Mouse (Mus musculus): ENCODE data around the gene Slc1a3. TPM values are rescaled to one million over a fixed set of nuclear protein-coding genes. Genes with fewer than 3 reads are reported as not detected.
A peak's percentile ranks its signal among the peaks of the same experiment; 100 is the strongest.

The Slc1a3 gene
- polyA plus RNA-seq, 1 experiment from 2014 or later = 227 TPM

DNA sequence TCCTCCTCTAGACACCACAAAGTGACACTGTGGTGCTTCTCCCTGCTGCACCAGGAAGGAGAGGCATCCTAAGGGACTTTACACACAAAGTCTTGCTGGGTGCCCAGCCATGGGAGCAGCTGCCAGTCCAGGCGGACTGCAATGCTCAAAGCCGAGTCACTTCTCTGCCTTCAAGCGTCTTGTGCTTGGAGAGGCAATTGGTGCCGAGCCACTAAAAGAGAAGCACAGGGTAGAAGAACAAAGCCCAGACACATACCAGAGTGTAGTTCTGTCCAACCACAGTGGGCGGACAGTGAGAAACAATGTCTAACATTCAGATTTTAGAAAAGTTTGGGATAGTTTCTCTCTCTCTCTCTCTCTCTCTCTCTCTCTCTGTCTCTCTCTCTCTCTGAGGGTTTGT, 38.0 kb downstream of the Slc1a3 start:
- Histone ChIP-seq H3K4me3 (no peak overlapping the region), H3K9me3 (no peaks in the 10 kb centered on the region), H3K4me2 (no peak overlapping the region), H3K36me3 (no peaks in the 10 kb centered on the region), H3K9ac (no peak overlapping the region), H3K4me1 (replicated peaks) (no peaks in the 10 kb centered on the region), H3K27ac (replicated peaks) (no peak overlapping the region), H3K27me3 (no peaks in the 10 kb centered on the region)
- no peak for ATAC-seq (ENCODE audit: low FRiP score, low read depth)
- WGBS = 69% methylated on average over 5 of the region's 5 CpGs

GRCm38 (mm10) chr15:8667849-8668522, 42.6 kb downstream of the Slc1a3 start:
- WGBS = 90% methylated on average over 25 of the region's 25 CpGs
- ATAC-seq (ENCODE audit: low FRiP score, low read depth) = no peak
- no peak overlapping the region for H3K27ac ChIP-seq (replicated peaks)
- no peak overlapping the region for H3K4me2 ChIP-seq
- H3K9me3 ChIP-seq = no peaks in the 10 kb centered on the region
- no peaks in the 10 kb centered on the region for H3K27me3 ChIP-seq
- no peak overlapping the region for H3K4me3 ChIP-seq
- no peak overlapping the region for H3K9ac ChIP-seq
- peaks cover 11% of the 10 kb centered on the region for H3K4me1 ChIP-seq (replicated peaks)
- no peaks in the 10 kb centered on the region for H3K36me3 ChIP-seq

GRCm38 (mm10) chr15:8665675-8666350, 44.8 kb downstream of the Slc1a3 start:
- Histone ChIP-seq H3K4me3 (no peak overlapping the region), H3K27me3 (no peaks in the 10 kb centered on the region), H3K4me2 (no peak overlapping the region), H3K9ac (no peak overlapping the region), H3K27ac (replicated peaks) (no peak overlapping the region), H3K9me3 (no peaks in the 10 kb centered on the region), H3K36me3 (no peaks in the 10 kb centered on the region), H3K4me1 (replicated peaks) (peaks cover 20% of the 10 kb centered on the region)
- no peak for ATAC-seq (ENCODE audit: low FRiP score, low read depth)
- 89% methylated on average over 15 of the region's 15 CpGs for WGBS

GRCm38 (mm10) chr15:8663348-8664099, 47.0 kb downstream of the Slc1a3 start:
- Histone ChIP-seq H3K9ac (no peak overlapping the region), H3K27me3 (no peaks in the 10 kb centered on the region), H3K4me2 (peak overlapping the region; percentile 47), H3K9me3 (no peaks in the 10 kb centered on the region), H3K4me3 (peak overlapping the region; percentile 17; the same call in 1 of the 2 replicates), H3K27ac (replicated peaks) (peak overlapping the region; percentile 67), H3K36me3 (no peaks in the 10 kb centered on the region), H3K4me1 (replicated peaks) (peaks cover 33% of the 10 kb centered on the region)
- 42% methylated on average over 17 of the region's 17 CpGs for WGBS
- peak; percentile 62; the same call in 1 of the 2 replicates for ATAC-seq (ENCODE audit: low FRiP score, low read depth)

DNA sequence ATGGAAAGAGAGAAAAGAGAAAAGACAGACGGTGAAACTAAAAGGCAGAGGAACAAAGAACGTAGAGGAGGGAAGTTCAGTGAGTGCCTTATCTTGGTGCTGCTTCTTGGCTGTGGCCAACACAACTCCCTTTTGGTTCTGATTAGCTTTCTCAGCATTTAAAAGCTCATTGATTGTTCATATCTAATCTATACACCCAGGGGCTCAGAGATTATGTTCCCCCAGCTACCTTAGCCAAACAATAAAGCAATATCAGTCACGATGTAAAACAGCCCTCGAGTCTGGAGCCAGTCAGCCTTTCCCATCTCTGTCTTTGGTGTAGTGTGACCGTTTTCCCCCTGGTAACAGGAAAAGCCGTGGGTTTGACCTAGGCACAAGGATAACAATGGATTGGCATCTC, 48.7 kb downstream of the Slc1a3 start:
- H3K27me3 ChIP-seq = no peaks in the 10 kb centered on the region
- no peak overlapping the region for H3K9ac ChIP-seq
- no peaks in the 10 kb centered on the region for H3K36me3 ChIP-seq
- ATAC-seq (ENCODE audit: low FRiP score, low read depth) = no peak
- H3K9me3 ChIP-seq = no peaks in the 10 kb centered on the region
- no peak overlapping the region for H3K27ac ChIP-seq (replicated peaks)
- H3K4me2 ChIP-seq = no peak overlapping the region
- WGBS = 69% methylated on average over 6 of the region's 6 CpGs
- no peak overlapping the region for H3K4me3 ChIP-seq
- H3K4me1 ChIP-seq (replicated peaks) = peaks cover 39% of the 10 kb centered on the region

DNA sequence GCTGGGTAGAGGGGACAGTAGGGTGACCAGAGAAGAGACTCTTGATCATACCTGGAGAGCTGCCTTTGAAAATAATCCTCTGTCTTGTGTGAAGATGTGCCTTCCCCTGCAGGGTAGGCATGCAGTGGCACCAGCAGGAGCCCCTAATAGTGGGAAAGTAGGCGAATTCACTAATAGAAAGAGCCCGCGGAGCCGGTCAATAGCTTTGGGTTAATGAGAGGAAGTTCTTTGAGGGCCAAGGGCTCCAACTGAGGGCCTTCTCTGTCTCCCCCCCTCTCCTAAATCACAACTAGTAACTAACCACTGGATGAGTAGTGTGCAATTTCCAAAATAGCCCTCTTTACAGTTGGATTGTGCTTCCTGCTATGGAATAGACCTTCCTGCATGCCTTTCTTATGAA, 50.6 kb downstream of the Slc1a3 start:
- 13% methylated on average over 4 of the region's 4 CpGs for WGBS
- Histone ChIP-seq H3K36me3 (no peaks in the 10 kb centered on the region), H3K9me3 (no peaks in the 10 kb centered on the region), H3K27ac (replicated peaks) (peak overlapping the region; percentile 74), H3K9ac (no peak overlapping the region), H3K27me3 (no peaks in the 10 kb centered on the region), H3K4me1 (replicated peaks) (peaks cover 39% of the 10 kb centered on the region), H3K4me3 (no peak overlapping the region), H3K4me2 (no peak overlapping the region)
- no peak for ATAC-seq (ENCODE audit: low FRiP score, low read depth)

DNA sequence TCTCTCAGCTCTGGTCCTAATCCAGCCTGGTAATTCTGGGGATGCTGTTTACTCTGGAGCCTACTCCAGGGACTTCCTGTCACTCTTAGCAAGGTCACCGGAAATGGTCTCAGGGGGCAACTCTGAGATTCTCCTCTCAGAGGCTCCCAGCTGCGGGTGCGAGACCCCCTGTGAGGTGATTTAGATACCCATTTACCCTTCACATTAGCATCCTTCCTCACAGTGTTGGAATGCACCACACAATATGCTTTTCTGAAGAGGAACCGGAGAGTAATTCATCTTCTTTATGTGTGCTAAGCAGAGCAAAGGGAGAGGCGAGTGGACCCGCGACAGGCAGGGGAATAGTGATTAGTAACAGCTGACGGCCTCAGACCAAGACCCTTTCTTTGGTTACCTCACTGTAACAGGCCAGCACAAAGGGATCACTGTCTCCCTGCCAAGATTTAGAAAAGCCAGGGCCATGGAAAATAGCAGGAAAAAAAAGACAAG, 51.0 kb downstream of the Slc1a3 start:
- H3K36me3 ChIP-seq = no peaks in the 10 kb centered on the region
- no peaks in the 10 kb centered on the region for H3K27me3 ChIP-seq
- H3K27ac ChIP-seq (replicated peaks) = peak overlapping the region; percentile 74
- no peaks in the 10 kb centered on the region for H3K9me3 ChIP-seq
- H3K4me3 ChIP-seq = no peak overlapping the region
- peak overlapping the region; percentile 2; the same call in 1 of the 2 replicates for H3K4me2 ChIP-seq
- peaks cover 39% of the 10 kb centered on the region for H3K4me1 ChIP-seq (replicated peaks)
- H3K9ac ChIP-seq = no peak overlapping the region
- 6% methylated on average over 8 of the region's 8 CpGs for WGBS
- peak; percentile 91 for ATAC-seq (ENCODE audit: low FRiP score, low read depth)

DNA sequence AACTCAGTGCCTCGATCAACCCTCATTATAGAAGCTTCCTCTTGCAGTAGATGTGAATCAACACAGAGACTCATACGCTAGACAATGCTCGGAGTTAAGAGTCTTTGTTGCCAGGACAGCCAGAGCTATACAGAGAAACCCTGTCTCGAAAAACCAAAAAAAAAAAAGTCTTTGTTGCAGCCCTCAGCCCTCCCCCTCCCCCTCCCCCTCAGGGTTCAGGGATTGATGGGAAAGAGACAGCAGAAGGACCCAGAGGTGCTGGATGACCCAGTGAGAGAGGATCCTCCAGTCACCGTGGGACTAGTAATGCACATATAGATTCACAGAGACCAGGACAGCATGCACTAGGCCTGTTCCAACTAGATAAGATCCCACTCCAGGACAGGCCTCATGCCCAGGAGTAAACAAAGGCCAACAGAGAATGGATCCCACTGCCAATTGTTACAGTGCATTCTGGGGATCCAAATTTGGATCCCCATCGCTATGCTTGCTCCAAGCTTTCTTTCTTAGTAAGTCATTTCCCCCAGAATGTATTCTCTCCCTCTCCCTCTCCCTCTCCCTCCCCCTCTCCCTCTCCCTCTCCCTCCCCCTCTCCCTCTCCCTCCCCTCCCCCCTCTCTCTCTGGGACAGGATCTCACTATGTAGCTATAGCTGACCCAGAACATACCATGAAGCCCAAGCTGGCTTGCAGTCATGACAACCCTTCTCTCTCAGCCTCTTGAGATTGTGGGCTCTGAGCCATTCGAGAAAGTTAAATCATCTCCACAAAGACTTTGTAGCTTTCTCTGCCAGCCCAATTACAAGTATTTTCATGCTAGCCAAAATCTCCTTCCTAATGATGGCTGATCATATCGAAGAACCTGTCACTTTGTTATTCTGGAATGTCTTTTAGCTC, 52.2 kb downstream of the Slc1a3 start:
- Histone ChIP-seq H3K4me2 (no peak overlapping the region), H3K9ac (no peak overlapping the region), H3K9me3 (no peaks in the 10 kb centered on the region), H3K27ac (replicated peaks) (peak overlapping the region; percentile 74), H3K27me3 (no peaks in the 10 kb centered on the region), H3K4me3 (no peak overlapping the region), H3K36me3 (no peaks in the 10 kb centered on the region), H3K4me1 (replicated peaks) (peaks cover 32% of the 10 kb centered on the region)
- ATAC-seq (ENCODE audit: low FRiP score, low read depth) = no peak
- 49% methylated on average over 8 of the region's 8 CpGs for WGBS

DNA sequence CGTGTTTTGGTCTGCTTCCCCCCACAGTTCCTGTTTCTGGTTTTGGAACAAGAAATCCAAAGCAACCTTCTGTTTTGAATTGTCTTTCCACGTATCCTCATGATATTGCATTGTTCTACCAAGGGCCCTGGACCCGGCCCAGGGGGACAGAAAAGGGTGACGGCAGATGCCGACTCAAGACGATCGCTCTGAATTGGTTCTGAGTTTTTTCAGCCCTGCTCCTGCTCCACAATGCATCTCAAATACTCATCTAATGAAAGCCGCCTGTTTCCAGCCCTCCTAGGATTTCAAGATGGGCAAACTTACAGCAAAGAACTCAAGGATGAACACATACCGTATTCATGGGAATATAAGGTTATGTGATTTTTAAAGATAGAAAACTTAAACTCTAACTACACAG, 55.3 kb downstream of the Slc1a3 start:
- WGBS = 63% methylated on average over 9 of the region's 9 CpGs
- Histone ChIP-seq H3K36me3 (no peaks in the 10 kb centered on the region), H3K27ac (replicated peaks) (no peak overlapping the region), H3K9me3 (no peaks in the 10 kb centered on the region), H3K4me2 (no peak overlapping the region), H3K4me3 (no peak overlapping the region), H3K9ac (no peak overlapping the region), H3K27me3 (no peaks in the 10 kb centered on the region), H3K4me1 (replicated peaks) (peaks cover 19% of the 10 kb centered on the region)
- no peak for ATAC-seq (ENCODE audit: low FRiP score, low read depth)

DNA sequence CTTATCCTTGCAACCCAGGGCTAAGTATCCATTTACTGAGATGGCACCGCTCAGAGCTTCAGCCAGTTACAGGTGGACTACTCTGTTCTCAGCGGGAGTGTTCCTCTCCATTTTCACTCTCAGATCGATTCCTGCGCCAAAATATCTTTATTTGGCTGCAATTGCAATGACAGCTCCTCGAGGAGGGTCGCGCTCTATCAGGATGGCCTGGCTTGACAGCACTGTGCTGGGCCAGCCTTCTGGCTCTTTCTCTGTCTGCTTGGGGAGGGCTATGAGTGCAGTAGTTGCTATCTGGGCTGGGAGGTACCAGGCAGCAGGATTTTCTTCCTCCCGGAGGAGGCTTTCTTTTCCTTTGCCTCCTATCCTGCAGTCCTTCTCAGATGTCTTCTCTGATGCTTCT, 57.9 kb downstream of the Slc1a3 start:
- Histone ChIP-seq H3K4me1 (replicated peaks) (no peaks in the 10 kb centered on the region), H3K27me3 (no peaks in the 10 kb centered on the region), H3K9ac (no peak overlapping the region), H3K4me3 (no peak overlapping the region), H3K27ac (replicated peaks) (no peak overlapping the region), H3K9me3 (no peaks in the 10 kb centered on the region), H3K36me3 (no peaks in the 10 kb centered on the region), H3K4me2 (no peak overlapping the region)
- WGBS = 85% methylated on average over 8 of the region's 8 CpGs
- peak; percentile 48; the same call in 1 of the 2 replicates for ATAC-seq (ENCODE audit: low FRiP score, low read depth)

GRCm38 (mm10) chr15:8643997-8644692, 66.4 kb downstream of the Slc1a3 start:
- Histone ChIP-seq H3K27me3 (no peaks in the 10 kb centered on the region), H3K4me1 (replicated peaks) (no peaks in the 10 kb centered on the region), H3K27ac (replicated peaks) (0 out of 2 replicates have a peak overlapping the region, but pooled peaks have one; percentile 45), H3K9me3 (no peaks in the 10 kb centered on the region), H3K36me3 (no peaks in the 10 kb centered on the region), H3K9ac (no peak overlapping the region), H3K4me3 (no peak overlapping the region), H3K4me2 (no peak overlapping the region)
- no peak for ATAC-seq (ENCODE audit: low FRiP score, low read depth)
- WGBS = 54% methylated on average over 8 of the region's 8 CpGs
